Mouse (Mus musculus) forebrain, embryonic 13.5 days (tissue): ENCODE data around the gene Frat1. TPM values are rescaled to one million over a fixed set of nuclear protein-coding genes. Genes with fewer than 3 reads are reported as not detected.

ENCODE experiments used
- ATAC-seq: fragments of 200-750 bp; cut with Nextera tagmentation; 2 replicates; pipeline ENCODE4 v1.8.0; 2017
- H3K27ac ChIP-seq: fragments of 300-500 bp; sonication (generic); 2 replicates; pipeline ENCODE4 v1.5.1; 2015; ENCODE audit warnings: inconsistent platforms, mild to moderate bottlenecking, moderate library complexity
- H3K27me3 ChIP-seq: fragments of 300-500 bp; sonication (generic); 2 replicates; pipeline ENCODE4 v1.6.1; 2015; ENCODE audit warnings: mild to moderate bottlenecking, inconsistent platforms
- H3K36me3 ChIP-seq: fragments of 300-500 bp; sonication (generic); 2 replicates; pipeline ENCODE4 v1.6.1; 2015; ENCODE audit warnings: mild to moderate bottlenecking, inconsistent platforms; ENCODE audit not compliant: poor library complexity, severe bottlenecking
- H3K4me1 ChIP-seq: fragments of 300-500 bp; sonication (generic); 2 replicates; pipeline ENCODE4 v1.6.1; 2015; ENCODE audit warnings: inconsistent platforms
- H3K4me2 ChIP-seq: fragments of 300-500 bp; sonication (generic); 2 replicates; pipeline ENCODE4 v1.6.1; 2015; ENCODE audit warnings: inconsistent platforms, mild to moderate bottlenecking, moderate library complexity
- H3K4me3 ChIP-seq: fragments of 300-500 bp; sonication (generic); 2 replicates; pipeline ENCODE4 v1.5.1; 2015; ENCODE audit warnings: mild to moderate bottlenecking, inconsistent platforms
- H3K9ac ChIP-seq: fragments of 300-500 bp; sonication (generic); 2 replicates; pipeline ENCODE4 v1.6.1; 2015; ENCODE audit warnings: mild to moderate bottlenecking, inconsistent platforms
- H3K9me3 ChIP-seq: fragments of 300-500 bp; sonication (generic); replicated peaks from 2 replicates; pipeline ENCODE4 v1.6.1; 2016; ENCODE audit warnings: inconsistent platforms
- WGBS: fragments of 180-500 bp; shearing (Covaris S2); methylation state at CpG from one replicate; pipeline ENCODE4 v1.1.7; 2015; 5-methylcytosine and 5-hydroxymethylcytosine counted together
- polyA plus RNA-seq: library from polyadenylated mRNA; unstranded; fragments of >200 nt; fragmentation: Nextera tagmentation; extraction: Ambion mirVana; gene quantifications from 2 replicates; pipeline ENCODE4 v1.2.1, GENCODE M21; 2015

The Frat1 gene
- polyA plus RNA-seq = 25.7 and 27.3 TPM in 2 replicates

GRCm38 (mm10) chr19:41829381-41830105, at the start of gene Frat1:
Gene Frat1, plus strand, starts transcription at chr19:41829970.
- Histone ChIP-seq H3K9me3 (no peaks in the 10 kb centered on the region), H3K4me3 (peak within 1 kb of the TSS; percentile 83), H3K9ac (peak within 1 kb of the TSS; percentile 89), H3K27me3 (0 out of 2 replicates have a peak, but pooled peaks cover 5% of the 10 kb centered on the region), H3K4me1 (peaks cover 32% of the 10 kb centered on the region), H3K36me3 (no peaks in the 10 kb centered on the region), H3K4me2 (peak within 1 kb of the TSS; percentile 86), H3K27ac (peak within 1 kb of the TSS; percentile 89)
- WGBS = 1% methylated on average over 35 of the region's 39 CpGs
- ATAC-seq = peak; percentile 95

DNA sequence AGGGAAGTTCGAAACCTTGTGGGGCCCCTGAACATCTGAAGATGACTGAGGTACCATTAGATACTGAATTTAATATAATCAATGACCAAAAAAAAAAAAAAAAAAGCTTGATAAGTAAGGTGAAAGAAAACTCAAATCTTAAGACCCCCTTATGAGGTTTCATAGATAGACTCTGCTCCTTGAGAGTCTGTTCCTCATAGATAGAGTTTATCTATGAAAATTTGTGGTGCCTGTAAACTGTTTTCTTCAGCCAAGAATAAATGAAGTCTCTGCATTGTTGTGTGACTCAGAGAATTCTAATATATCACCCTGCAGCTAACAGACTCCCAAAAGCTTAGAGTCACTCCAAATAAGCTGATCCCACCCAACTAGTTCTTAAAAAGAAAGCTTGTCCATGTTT, 42.9 kb upstream of the Frat1 start:
- Histone ChIP-seq H3K4me3 (no peak overlapping the region), H3K9ac (no peak overlapping the region), H3K27me3 (no peaks in the 10 kb centered on the region), H3K4me1 (no peaks in the 10 kb centered on the region), H3K36me3 (peaks cover 53% of the 10 kb centered on the region), H3K27ac (no peak overlapping the region), H3K9me3 (no peaks in the 10 kb centered on the region), H3K4me2 (no peak overlapping the region)
- ATAC-seq = no peak
- 90% methylated on average over 1 of the region's 1 CpGs for WGBS

GRCm38 (mm10) chr19:41789110-41789961, 40.4 kb upstream of the Frat1 start:
- Histone ChIP-seq H3K4me3 (no peak overlapping the region), H3K4me1 (no peaks in the 10 kb centered on the region), H3K9ac (no peak overlapping the region), H3K27me3 (no peaks in the 10 kb centered on the region), H3K4me2 (no peak overlapping the region), H3K36me3 (peaks cover 38% of the 10 kb centered on the region), H3K9me3 (no peaks in the 10 kb centered on the region), H3K27ac (no peak overlapping the region)
- 68% methylated on average over 10 of the region's 10 CpGs for WGBS
- ATAC-seq = no peak

GRCm38 (mm10) chr19:41791384-41791783, 38.4 kb upstream of the Frat1 start:
- no peaks in the 10 kb centered on the region for H3K9me3 ChIP-seq
- H3K27me3 ChIP-seq = no peaks in the 10 kb centered on the region
- ATAC-seq = no peak
- H3K4me1 ChIP-seq = peaks cover 6% of the 10 kb centered on the region
- no peak overlapping the region for H3K4me2 ChIP-seq
- H3K36me3 ChIP-seq = peaks cover 25% of the 10 kb centered on the region
- no peak overlapping the region for H3K9ac ChIP-seq
- 78% methylated on average over 2 of the region's 2 CpGs for WGBS
- H3K27ac ChIP-seq = no peak overlapping the region
- no peak overlapping the region for H3K4me3 ChIP-seq

DNA sequence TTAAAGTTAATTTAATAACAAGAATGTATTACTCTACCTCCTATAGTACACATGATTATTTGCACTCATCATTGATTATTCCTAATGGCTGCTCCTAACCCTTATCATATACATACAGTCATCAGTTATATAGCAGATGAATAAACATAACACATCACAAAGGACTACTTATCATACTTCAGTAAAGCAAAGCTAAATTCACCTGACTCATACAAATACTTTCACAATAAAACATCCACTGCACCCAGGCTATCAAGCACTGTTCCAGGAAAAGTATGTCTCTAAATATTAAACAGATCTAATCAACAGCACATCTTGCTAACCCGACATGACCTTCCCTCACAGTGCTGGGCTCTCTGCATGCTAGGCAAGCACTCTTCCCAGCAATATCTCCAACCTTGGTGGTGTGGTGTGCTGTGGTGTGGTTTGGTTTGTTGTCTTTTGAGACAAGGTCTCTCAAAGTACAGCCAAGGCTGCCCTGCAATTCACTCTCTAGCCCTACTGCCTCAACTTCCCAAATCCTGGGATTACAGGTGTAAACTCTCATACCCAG, 36.8 kb upstream of the Frat1 start:
- no peak overlapping the region for H3K4me2 ChIP-seq
- H3K4me3 ChIP-seq = no peak overlapping the region
- H3K27ac ChIP-seq = no peak overlapping the region
- 89% methylated on average over 1 of the region's 1 CpGs for WGBS
- no peaks in the 10 kb centered on the region for H3K9me3 ChIP-seq
- H3K9ac ChIP-seq = no peak overlapping the region
- peaks cover 14% of the 10 kb centered on the region for H3K36me3 ChIP-seq
- no peak for ATAC-seq
- no peaks in the 10 kb centered on the region for H3K27me3 ChIP-seq
- H3K4me1 ChIP-seq = peaks cover 6% of the 10 kb centered on the region

GRCm38 (mm10) chr19:41794017-41794416, 35.8 kb upstream of the Frat1 start:
- Histone ChIP-seq H3K36me3 (peaks cover 10% of the 10 kb centered on the region; the same call in 1 of the 2 replicates), H3K4me2 (no peak overlapping the region), H3K9me3 (no peaks in the 10 kb centered on the region), H3K9ac (no peak overlapping the region), H3K27me3 (no peaks in the 10 kb centered on the region), H3K27ac (no peak overlapping the region), H3K4me3 (no peak overlapping the region), H3K4me1 (peaks cover 6% of the 10 kb centered on the region)
- no peak for ATAC-seq

GRCm38 (mm10) chr19:41794901-41795300, 34.9 kb upstream of the Frat1 start:
- H3K36me3 ChIP-seq = 0 out of 2 replicates have a peak, but pooled peaks cover 10% of the 10 kb centered on the region
- WGBS = 26% methylated on average over 6 of the region's 6 CpGs
- H3K4me1 ChIP-seq = peaks cover 8% of the 10 kb centered on the region
- no peak for ATAC-seq
- H3K4me2 ChIP-seq = peak overlapping the region; percentile 35
- H3K9ac ChIP-seq = peak overlapping the region; percentile 46
- H3K4me3 ChIP-seq = no peak overlapping the region
- H3K27me3 ChIP-seq = no peaks in the 10 kb centered on the region
- H3K9me3 ChIP-seq = no peaks in the 10 kb centered on the region
- no peak overlapping the region for H3K27ac ChIP-seq

GRCm38 (mm10) chr19:41796148-41796760, 33.5 kb upstream of the Frat1 start:
- no peak overlapping the region for H3K4me3 ChIP-seq
- H3K4me2 ChIP-seq = no peak overlapping the region
- no peak for ATAC-seq
- 0 out of 2 replicates have a peak, but pooled peaks cover 5% of the 10 kb centered on the region for H3K36me3 ChIP-seq
- H3K27me3 ChIP-seq = 0 out of 2 replicates have a peak, but pooled peaks cover 2% of the 10 kb centered on the region
- H3K4me1 ChIP-seq = peaks cover 22% of the 10 kb centered on the region
- H3K27ac ChIP-seq = no peak overlapping the region
- no peaks in the 10 kb centered on the region for H3K9me3 ChIP-seq
- no peak overlapping the region for H3K9ac ChIP-seq
- 89% methylated on average over 3 of the region's 3 CpGs for WGBS

DNA sequence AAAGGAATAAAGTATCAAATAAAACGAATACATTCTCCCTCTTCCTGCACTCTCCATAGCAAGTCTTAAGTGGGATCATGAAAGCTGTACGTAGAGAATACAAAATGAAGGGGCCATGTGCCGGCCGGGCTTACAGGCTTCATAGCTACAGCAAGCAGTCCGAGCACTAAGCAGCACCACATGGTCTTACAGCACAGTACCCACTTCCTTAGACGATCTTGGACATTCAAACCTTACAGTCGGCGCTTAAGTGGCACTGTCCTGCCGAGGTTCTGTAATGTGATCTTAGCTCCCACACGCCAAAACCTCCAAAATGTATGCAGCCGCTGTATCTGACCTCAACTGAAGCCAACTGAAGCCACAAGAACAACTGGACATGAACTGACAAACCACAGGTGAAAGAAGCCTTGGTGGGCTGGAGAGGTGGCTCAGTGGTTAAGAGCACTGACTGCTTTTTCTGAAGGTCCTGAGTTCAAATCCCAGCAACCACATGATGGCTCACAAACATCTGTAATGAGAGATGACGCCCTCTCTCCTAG, 32.9 kb upstream of the Frat1 start:
- H3K27me3 ChIP-seq = 0 out of 2 replicates have a peak, but pooled peaks cover 2% of the 10 kb centered on the region
- no peak overlapping the region for H3K4me3 ChIP-seq
- H3K36me3 ChIP-seq = no peaks in the 10 kb centered on the region
- H3K9me3 ChIP-seq = no peaks in the 10 kb centered on the region
- WGBS = 84% methylated on average over 12 of the region's 12 CpGs
- ATAC-seq = no peak
- H3K27ac ChIP-seq = no peak overlapping the region
- no peak overlapping the region for H3K4me2 ChIP-seq
- H3K9ac ChIP-seq = no peak overlapping the region
- peaks cover 23% of the 10 kb centered on the region for H3K4me1 ChIP-seq

GRCm38 (mm10) chr19:41797536-41797935, 32.2 kb upstream of the Frat1 start:
- Histone ChIP-seq H3K27ac (no peak overlapping the region), H3K4me3 (no peak overlapping the region), H3K9me3 (no peaks in the 10 kb centered on the region), H3K4me2 (no peak overlapping the region), H3K27me3 (0 out of 2 replicates have a peak, but pooled peaks cover 2% of the 10 kb centered on the region), H3K4me1 (peaks cover 23% of the 10 kb centered on the region), H3K36me3 (no peaks in the 10 kb centered on the region), H3K9ac (no peak overlapping the region)
- 82% methylated on average over 6 of the region's 6 CpGs for WGBS
- no peak for ATAC-seq

GRCm38 (mm10) chr19:41800451-41800850, 29.3 kb upstream of the Frat1 start:
- ATAC-seq = no peak
- Histone ChIP-seq H3K9me3 (0 out of 2 replicates have a peak, but pooled peaks cover under 1% of the 10 kb centered on the region), H3K36me3 (no peaks in the 10 kb centered on the region), H3K9ac (peak overlapping the region; percentile 90), H3K27me3 (0 out of 2 replicates have a peak, but pooled peaks cover 2% of the 10 kb centered on the region), H3K27ac (no peak overlapping the region), H3K4me1 (peaks cover 17% of the 10 kb centered on the region), H3K4me2 (peak overlapping the region; percentile 77), H3K4me3 (peak overlapping the region; percentile 94)
- 27% methylated on average over 6 of the region's 6 CpGs for WGBS
